Comparison of ENCODE assay signal across 8 mouse cellular contexts in the genomic region with DNA sequence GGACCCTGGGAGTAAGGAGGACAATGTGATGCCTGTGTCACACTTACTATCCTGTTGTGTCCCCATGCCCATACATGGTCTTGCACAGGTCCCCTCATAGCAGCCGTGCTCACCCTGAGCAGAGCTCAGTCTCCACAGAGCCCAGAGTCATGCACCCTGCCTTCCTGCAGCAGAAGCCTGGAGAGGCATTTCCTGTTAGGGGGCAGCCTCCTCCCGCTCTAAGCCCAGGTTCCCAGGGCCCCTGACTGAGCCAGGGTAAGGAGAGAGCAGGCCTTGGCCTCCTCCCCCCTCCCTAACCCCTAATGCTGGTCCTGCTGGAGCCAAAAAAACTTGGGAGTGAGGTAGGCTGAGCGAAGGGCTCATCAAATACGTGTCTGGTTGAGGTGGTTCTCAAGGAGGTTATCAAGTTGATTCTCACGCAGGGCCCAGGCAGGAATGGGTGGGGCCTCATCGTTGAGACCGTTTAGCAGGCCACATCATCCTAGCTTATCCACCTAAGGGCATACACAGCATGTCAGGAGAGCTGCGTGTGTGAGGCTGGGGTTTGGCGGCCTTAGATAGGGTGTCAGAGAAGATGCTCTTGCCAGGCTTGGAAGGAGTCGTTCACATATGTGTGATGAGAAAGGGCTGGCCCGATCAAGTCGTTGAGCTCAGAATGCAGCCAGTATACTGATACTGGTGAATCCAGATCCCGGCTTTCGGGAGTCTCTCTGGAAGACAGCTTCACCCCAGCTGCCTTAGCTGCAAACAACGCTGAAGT. TPM values are rescaled to one million over a fixed set of nuclear protein-coding genes. Genes with fewer than 3 reads are reported as not detected.
DNase-seq lines count a peak whose midpoint lies in the region; ATAC-seq and TF ChIP-seq lines count a peak whose summit lies in the region.

No protein-coding gene starts in this region.

- no peak for ATAC-seq in forebrain, embryonic 13.5 days
- no peak for ATAC-seq in limb, embryonic 14.5 days (ENCODE audit: low FRiP score, low read depth)
- ATAC-seq in stomach, embryonic 14.5 days (ENCODE audit: insufficient number of reproducible peaks, insufficient read depth, low FRiP score, low read depth): no peak

- DNase-seq in spleen, adult 2 months (ENCODE audit: low read depth in 1 of 2, low spot score in 2 of 2): no peak
- no peak for DNase-seq in spleen, postnatal 14 days (ENCODE audit: low spot score in 2 of 2)
- no peak for DNase-seq in limb, embryonic 14.5 days (ENCODE audit: low spot score)
- no peak for DNase-seq in gastrocnemius, postnatal 10 days
- DNase-seq in adrenal gland, postnatal 25 days: no peak
- DNase-seq in B cell, adult 2 months: no peak

- H3K4me2 ChIP-seq in forebrain, embryonic 13.5 days: peak overlapping the region; percentile 69
- peak overlapping the region; percentile 94 for H3K4me2 ChIP-seq in limb, embryonic 14.5 days (replicated peaks; ENCODE audit: low read depth, low read length, severe bottlenecking)
- H3K4me2 ChIP-seq in stomach, embryonic 14.5 days (replicated peaks; ENCODE audit: low read depth, low read length): peak overlapping the region; percentile 76

- no peak for TF ChIP-seq CTCF in spleen, adult 2 months (IDR thresholded peaks at IDR 0.05; ENCODE audit: extremely low read depth, insufficient read depth, insufficient read length, insufficient replicate concordance)

- no peaks in the 10 kb centered on the region for H3K9me3 ChIP-seq in forebrain, embryonic 13.5 days (replicated peaks)
- no peaks in the 10 kb centered on the region for H3K9me3 ChIP-seq in limb, embryonic 14.5 days (ENCODE audit: control insufficient read depth, low read length)
- no peaks in the 10 kb centered on the region for H3K9me3 ChIP-seq in stomach, embryonic 14.5 days (ENCODE audit: control insufficient read depth, low read depth, low read length)

- H3K4me1 ChIP-seq in spleen, adult 2 months (ENCODE audit: control insufficient read depth, insufficient read depth, insufficient read length): peaks cover 6% of the 10 kb centered on the region
- H3K4me1 ChIP-seq in forebrain, embryonic 13.5 days: peaks cover 39% of the 10 kb centered on the region
- H3K4me1 ChIP-seq in limb, embryonic 14.5 days (ENCODE audit: control insufficient read depth, insufficient read depth, low read length): peaks cover 44% of the 10 kb centered on the region
- peaks cover 45% of the 10 kb centered on the region for H3K4me1 ChIP-seq in stomach, embryonic 14.5 days (ENCODE audit: control insufficient read depth, insufficient read depth, low read length)

- peaks cover 12% of the 10 kb centered on the region for H3K27me3 ChIP-seq in spleen, adult 2 months (ENCODE audit: control insufficient read depth, insufficient read depth, low read length)
- H3K27me3 ChIP-seq in forebrain, embryonic 13.5 days: peaks cover 45% of the 10 kb centered on the region
- H3K27me3 ChIP-seq in limb, embryonic 14.5 days (ENCODE audit: control insufficient read depth, insufficient read depth, low read length): no peaks in the 10 kb centered on the region
- 0 out of 2 replicates have a peak, but pooled peaks cover 2% of the 10 kb centered on the region for H3K27me3 ChIP-seq in stomach, embryonic 14.5 days (ENCODE audit: control insufficient read depth, insufficient read depth, low read length)

- WGBS in spleen, adult 2 months: 12% methylated on average over 15 of the region's 15 CpGs
- WGBS in forebrain, embryonic 13.5 days: 13% methylated on average over 15 of the region's 15 CpGs
- WGBS in limb, embryonic 14.5 days: 4% methylated on average over 15 of the region's 15 CpGs
- 3% methylated on average over 15 of the region's 15 CpGs for WGBS in stomach, embryonic 14.5 days

- H3K27ac ChIP-seq in spleen, adult 2 months (ENCODE audit: insufficient read depth, low read length): 0 out of 2 replicates have a peak overlapping the region, but pooled peaks have one; percentile 16
- H3K27ac ChIP-seq in forebrain, embryonic 13.5 days: no peak overlapping the region
- peak overlapping the region; percentile 87 for H3K27ac ChIP-seq in limb, embryonic 14.5 days (replicated peaks; ENCODE audit: low read depth, low read length)
- H3K27ac ChIP-seq in stomach, embryonic 14.5 days (ENCODE audit: low read length): peak overlapping the region; percentile 95

- peak overlapping the region; percentile 62; the same call in 1 of the 2 replicates for H3K9ac ChIP-seq in forebrain, embryonic 13.5 days
- peak overlapping the region; percentile 76 for H3K9ac ChIP-seq in limb, embryonic 14.5 days (ENCODE audit: low read depth, low read length, severe bottlenecking)
- peak overlapping the region; percentile 28; the same call in 1 of the 2 replicates for H3K9ac ChIP-seq in stomach, embryonic 14.5 days (replicated peaks; ENCODE audit: low read depth, low read length)

- TF ChIP-seq POLR2A in spleen, adult 2 months (IDR thresholded peaks at IDR 0.05; ENCODE audit: low read depth, low read length): no peak
- 0 out of 2 replicates have a peak, but pooled peaks have one; percentile 6 for TF ChIP-seq POLR2A in limb, embryonic 14.5 days (IDR thresholded peaks at IDR 0.05; ENCODE audit: borderline replicate concordance, extremely low read depth, insufficient read depth, insufficient read length)

- H3K4me3 ChIP-seq in spleen, adult 2 months (ENCODE audit: extremely low read depth, insufficient read depth, insufficient read length): no peak overlapping the region
- H3K4me3 ChIP-seq in forebrain, embryonic 13.5 days: peak overlapping the region; percentile 36
- peak overlapping the region; percentile 64 for H3K4me3 ChIP-seq in limb, embryonic 14.5 days (replicated peaks; ENCODE audit: low read length)
- peak overlapping the region; percentile 70; the same call in 1 of the 2 replicates for H3K4me3 ChIP-seq in stomach, embryonic 14.5 days (ENCODE audit: low read depth, low read length)

- no peaks in the 10 kb centered on the region for H3K36me3 ChIP-seq in spleen, adult 2 months (ENCODE audit: control insufficient read depth, insufficient read depth, low read length)
- no peaks in the 10 kb centered on the region for H3K36me3 ChIP-seq in forebrain, embryonic 13.5 days (ENCODE audit: poor library complexity, severe bottlenecking)
- no peaks in the 10 kb centered on the region for H3K36me3 ChIP-seq in limb, embryonic 14.5 days (ENCODE audit: control insufficient read depth, insufficient read depth, low read length)
- H3K36me3 ChIP-seq in stomach, embryonic 14.5 days (ENCODE audit: control insufficient read depth, insufficient read depth, low read length): no peaks in the 10 kb centered on the region

RNA-seq across cellular contexts. Expression of gene Cd248, which starts 0.7 kb away (rescaled TPM):
- 5.5 and 6.3 TPM in 2 replicates for polyA plus RNA-seq in spleen, adult 2 months (2012; rRNA removed)
- polyA plus RNA-seq in forebrain, embryonic 13.5 days (2015; fragmentation: Nextera tagmentation; extraction: Ambion mirVana): 7.0 and 7.3 TPM in 2 replicates
- polyA plus RNA-seq in limb, embryonic 14.5 days (2012; rRNA removed): 97.5 and 115 TPM in 2 replicates
- polyA plus RNA-seq in limb, embryonic 14.5 days (2014; fragmentation: Nextera tagmentation; extraction: Ambion mirVana): 123 and 127 TPM in 2 replicates
- polyA plus RNA-seq in stomach, embryonic 14.5 days (2014; fragmentation: Nextera tagmentation; extraction: Ambion mirVana): 88.3 and 90.1 TPM in 2 replicates
- total RNA-seq in gastrocnemius, postnatal 10 days (2021): 10 to 100 TPM; 45.2 to 60.2 TPM
- total RNA-seq in adrenal gland, postnatal 25 days (2021): 10.0 and 12.7 TPM in 2 replicates

RNA-seq across cellular contexts. Expression of gene Rin1, which starts 16.9 kb away (rescaled TPM):
- 1.9 and 2.6 TPM in 2 replicates for polyA plus RNA-seq in spleen, adult 2 months (2012; rRNA removed)
- polyA plus RNA-seq in forebrain, embryonic 13.5 days (2015; fragmentation: Nextera tagmentation; extraction: Ambion mirVana): 0.62 and 0.78 TPM in 2 replicates
- 4.9 and 6.1 TPM in 2 replicates for polyA plus RNA-seq in limb, embryonic 14.5 days (2012; rRNA removed)
- polyA plus RNA-seq in limb, embryonic 14.5 days (2014; fragmentation: Nextera tagmentation; extraction: Ambion mirVana): 2.5 and 2.6 TPM in 2 replicates
- 2.4 and 3.3 TPM in 2 replicates for polyA plus RNA-seq in stomach, embryonic 14.5 days (2014; fragmentation: Nextera tagmentation; extraction: Ambion mirVana)
- total RNA-seq in gastrocnemius, postnatal 10 days (2021): 1 to 10 TPM; 1.5 to 1.8 TPM
- total RNA-seq in adrenal gland, postnatal 25 days (2021): 5.9 and 6.0 TPM in 2 replicates

RNA-seq across cellular contexts. Expression of gene Tmem151a, which starts 18.1 kb away (rescaled TPM):
- 0.69 and 1.4 TPM in 2 replicates for polyA plus RNA-seq in spleen, adult 2 months (2012; rRNA removed)
- 2.3 and 2.8 TPM in 2 replicates for polyA plus RNA-seq in forebrain, embryonic 13.5 days (2015; fragmentation: Nextera tagmentation; extraction: Ambion mirVana)
- polyA plus RNA-seq in limb, embryonic 14.5 days (2012; rRNA removed): 0.96 and 1.4 TPM in 2 replicates
- polyA plus RNA-seq in limb, embryonic 14.5 days (2014; fragmentation: Nextera tagmentation; extraction: Ambion mirVana): 1.8 and 2.1 TPM in 2 replicates
- polyA plus RNA-seq in stomach, embryonic 14.5 days (2014; fragmentation: Nextera tagmentation; extraction: Ambion mirVana): 6.4 and 7.7 TPM in 2 replicates
- under 1 TPM; 0.23 to 0.27 TPM for total RNA-seq in gastrocnemius, postnatal 10 days (2021)
- total RNA-seq in adrenal gland, postnatal 25 days (2021): 1.3 and 1.4 TPM in 2 replicates

RNA-seq across cellular contexts. Expression of gene Yif1a, which starts 21.1 kb away (rescaled TPM):
- 60.5 and 84.1 TPM in 2 replicates for polyA plus RNA-seq in spleen, adult 2 months (2012; rRNA removed)
- polyA plus RNA-seq in forebrain, embryonic 13.5 days (2015; fragmentation: Nextera tagmentation; extraction: Ambion mirVana): 62.4 and 71.4 TPM in 2 replicates
- polyA plus RNA-seq in limb, embryonic 14.5 days (2012; rRNA removed): 121 and 130 TPM in 2 replicates
- polyA plus RNA-seq in limb, embryonic 14.5 days (2014; fragmentation: Nextera tagmentation; extraction: Ambion mirVana): 129 and 144 TPM in 2 replicates
- 112 and 117 TPM in 2 replicates for polyA plus RNA-seq in stomach, embryonic 14.5 days (2014; fragmentation: Nextera tagmentation; extraction: Ambion mirVana)
- total RNA-seq in gastrocnemius, postnatal 10 days (2021): 10 to 100 TPM; 46.4 to 49.3 TPM
- 62.7 and 68.2 TPM in 2 replicates for total RNA-seq in adrenal gland, postnatal 25 days (2021)

RNA-seq across cellular contexts. Expression of gene Brms1, which starts 26.1 kb away (rescaled TPM):
- polyA plus RNA-seq in spleen, adult 2 months (2012; rRNA removed): 35.8 and 44.7 TPM in 2 replicates
- polyA plus RNA-seq in forebrain, embryonic 13.5 days (2015; fragmentation: Nextera tagmentation; extraction: Ambion mirVana): 56.0 and 63.2 TPM in 2 replicates
- polyA plus RNA-seq in limb, embryonic 14.5 days (2012; rRNA removed): 30.2 TPM in 2 replicates
- polyA plus RNA-seq in limb, embryonic 14.5 days (2014; fragmentation: Nextera tagmentation; extraction: Ambion mirVana): 38.1 and 38.9 TPM in 2 replicates
- 43.4 and 45.3 TPM in 2 replicates for polyA plus RNA-seq in stomach, embryonic 14.5 days (2014; fragmentation: Nextera tagmentation; extraction: Ambion mirVana)
- 10 to 100 TPM; 14.3 to 15.5 TPM for total RNA-seq in gastrocnemius, postnatal 10 days (2021)
- total RNA-seq in adrenal gland, postnatal 25 days (2021): 21.6 and 32.0 TPM in 2 replicates

Comparison
In these comparisons a context has a peak if more than half of its experiments do, and no peak if none do; other contexts are left out.
1. RNA of gene Cd248, which starts 0.7 kb away (polyA plus RNA-seq): 97.5 to 127 TPM in limb, embryonic 14.5 days and 88.3 to 90.1 TPM in stomach, embryonic 14.5 days; 7.0 to 7.3 TPM in forebrain, embryonic 13.5 days and 5.5 to 6.3 TPM in spleen, adult 2 months; every median in the first group is over 10 times any median in the second.
2. Peak in every context shown above with its lines, with median percentiles within 50 percentile points of each other: H3K4me2 ChIP-seq and H3K9ac ChIP-seq.